Mouse (Mus musculus) adrenal gland, postnatal 36 days (tissue): ENCODE data around the gene Adgrg5. TPM values are rescaled to one million over a fixed set of nuclear protein-coding genes. Genes with fewer than 3 reads are reported as not detected.

Source experiments
- total RNA-seq, 2 experiments: library from RNA; stranded (reverse); gene quantifications; 2 replicates each; pipeline ENCODE4 v1.2.3; 2021

The Adgrg5 gene
- total RNA-seq, 2 experiments from 2014 or later, result 0.33 to 1.3 TPM

Other genes starting within 250 kb of the Adgrg5 start
- under 1 TPM; 0.82 to 0.99 TPM for gene Pllp, start 227.4 kb upstream of the Adgrg5 start, total RNA-seq
- gene Ccl22, start 178.1 kb upstream of the Adgrg5 start, total RNA-seq, result not detected
- 10 to 100 TPM; 26.2 to 35.5 TPM for gene Cx3cl1, start 151.7 kb upstream of the Adgrg5 start, total RNA-seq
- 1 to 10 TPM; 1.0 to 1.4 TPM for gene Ccl17, start 113.2 kb upstream of the Adgrg5 start, total RNA-seq
- gene Coq9, start 85.4 kb upstream of the Adgrg5 start, total RNA-seq, result 100 to 1,000 TPM; 152 to 219 TPM
- 100 to 1,000 TPM in 1 of 2 experiments, 10 to 100 TPM in 1; 70.2 to 106 TPM for gene Ciapin1, start 85.3 kb upstream of the Adgrg5 start, total RNA-seq
- 10 to 100 TPM; 65.7 to 70.6 TPM for gene Polr2c, start 66.2 kb upstream of the Adgrg5 start, total RNA-seq
- 10 to 100 TPM; 10.5 to 10.9 TPM for gene Dok4, start 47.4 kb upstream of the Adgrg5 start, total RNA-seq
- 1 to 10 TPM; 7.6 to 8.6 TPM for gene Ccdc102a, start 5.6 kb upstream of the Adgrg5 start, total RNA-seq
- 10 to 100 TPM; 15.1 to 23.4 TPM for gene Adgrg1, start 51.1 kb downstream of the Adgrg5 start, total RNA-seq
- gene Adgrg3, start 94.0 kb downstream of the Adgrg5 start, total RNA-seq, result 1 to 10 TPM; 3.2 to 3.7 TPM
- not detected for gene Drc7, start 131.4 kb downstream of the Adgrg5 start, total RNA-seq
- gene Katnb1, start 157.5 kb downstream of the Adgrg5 start, total RNA-seq, result 10 to 100 TPM; 10.6 to 11.2 TPM